Mouse (Mus musculus): ENCODE results near the gene Ppp4r3a. TPM values are rescaled to one million over a fixed set of nuclear protein-coding genes. Genes with fewer than 3 reads are reported as not detected.
"Not testable (repeated sequence)": the region's sequence is repeated elsewhere in the genome, so short reads cannot be mapped to it uniquely, and the experiment has no call there.

Gene Ppp4r3a
- polyA plus RNA-seq, 1 experiment from 2014 or later, result 36.2 TPM

DNA sequence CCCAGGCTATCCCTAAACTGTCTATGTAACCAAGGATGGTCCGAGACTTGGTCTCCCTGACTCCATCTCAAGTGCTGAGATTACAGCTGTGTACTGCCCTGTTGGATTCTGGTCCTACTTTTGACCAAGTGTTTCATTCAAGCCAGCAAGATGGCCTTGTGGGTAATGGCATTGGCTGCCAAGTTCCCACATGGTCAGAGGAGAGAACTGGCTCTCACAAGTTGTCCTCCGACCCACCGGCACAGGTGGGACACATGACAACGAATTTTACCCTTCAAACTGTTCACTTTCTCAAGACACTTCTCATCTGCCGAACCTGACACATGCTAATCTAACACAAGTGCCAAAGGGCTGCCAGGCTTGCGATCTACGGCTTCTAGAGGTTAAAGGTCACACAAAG, 64.1 kb downstream of the Ppp4r3a start:
- no peak for ATAC-seq (replicated peaks; ENCODE audit: insufficient number of reproducible peaks, low FRiP score, low TSS enrichment)
- Histone ChIP-seq H3K9me3 (replicated peaks; ENCODE audit: control insufficient read depth, low read length) (no peaks in the 10 kb centered on the region), H3K36me3 (ENCODE audit: control insufficient read depth, insufficient read depth, low read length) (no peaks in the 10 kb centered on the region), H3K27me3 (ENCODE audit: control insufficient read depth, insufficient read depth, low read length) (peaks cover 27% of the 10 kb centered on the region), H3K27ac (ENCODE audit: low read depth, low read length) (no peak overlapping the region), H3K4me3 (ENCODE audit: low read depth, low read length) (no peak overlapping the region), H3K9ac (ENCODE audit: low read depth, low read length) (no peak overlapping the region), H3K4me2 (no peak overlapping the region), H3K4me1 (ENCODE audit: control insufficient read depth, insufficient read depth, low read length) (peaks cover 15% of the 10 kb centered on the region)
- WGBS (ENCODE audit: insufficient replicate concordance), result 87% methylated on average over 7 of the region's 7 CpGs

DNA sequence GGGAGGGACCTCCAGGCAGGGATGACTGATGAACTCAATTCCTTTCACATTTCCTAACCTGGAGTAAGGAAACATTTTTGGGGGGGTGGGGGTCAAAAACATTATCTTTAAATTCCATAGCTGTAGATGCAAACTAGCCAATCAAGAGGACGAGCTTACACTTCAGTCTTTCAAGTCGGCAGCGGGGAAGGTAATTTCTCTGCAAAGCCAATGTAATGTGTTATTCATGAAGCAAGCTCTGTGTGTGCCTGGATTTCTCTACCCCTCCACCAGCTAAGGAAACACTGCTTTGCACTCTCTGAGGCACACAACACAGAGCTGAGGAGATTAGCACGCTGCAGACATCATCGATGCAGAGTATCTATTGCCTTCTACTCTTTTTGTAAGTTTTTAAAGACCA, 64.5 kb downstream of the Ppp4r3a start:
- no peaks in the 10 kb centered on the region for H3K36me3 ChIP-seq (ENCODE audit: control insufficient read depth, insufficient read depth, low read length)
- no peak for ATAC-seq (replicated peaks; ENCODE audit: insufficient number of reproducible peaks, low FRiP score, low TSS enrichment)
- no peak overlapping the region for H3K9ac ChIP-seq (ENCODE audit: low read depth, low read length)
- 77% methylated on average over 5 of the region's 5 CpGs for WGBS (ENCODE audit: insufficient replicate concordance)
- no peak overlapping the region for H3K4me3 ChIP-seq (ENCODE audit: low read depth, low read length)
- H3K27ac ChIP-seq (ENCODE audit: low read depth, low read length), result no peak overlapping the region
- H3K27me3 ChIP-seq (ENCODE audit: control insufficient read depth, insufficient read depth, low read length), result peaks cover 27% of the 10 kb centered on the region
- peaks cover 15% of the 10 kb centered on the region for H3K4me1 ChIP-seq (ENCODE audit: control insufficient read depth, insufficient read depth, low read length)
- H3K9me3 ChIP-seq (replicated peaks; ENCODE audit: control insufficient read depth, low read length), result no peaks in the 10 kb centered on the region
- H3K4me2 ChIP-seq, result no peak overlapping the region

DNA sequence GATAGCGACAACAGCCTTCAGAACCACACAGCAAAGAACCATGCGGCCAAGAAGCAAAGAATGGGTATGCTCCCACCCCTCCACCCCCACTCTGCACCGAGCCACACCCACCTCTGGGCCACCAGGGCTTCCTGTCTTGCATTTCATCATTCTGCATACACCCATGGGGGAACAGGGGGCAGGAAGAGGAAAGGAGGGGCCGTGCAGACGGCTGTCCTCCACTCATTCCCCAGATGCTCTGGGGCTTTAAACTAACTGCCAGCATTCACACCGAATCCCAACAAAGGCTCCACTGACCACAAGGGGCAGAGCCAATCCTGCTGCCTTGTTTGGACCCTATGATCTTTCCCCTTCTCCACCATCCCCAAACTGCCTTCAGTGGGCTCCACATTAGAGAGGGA, 65.5 kb downstream of the Ppp4r3a start:
- ATAC-seq (replicated peaks; ENCODE audit: insufficient number of reproducible peaks, low FRiP score, low TSS enrichment), result no peak
- Histone ChIP-seq H3K4me2 (peak overlapping the region; percentile 37), H3K27ac (ENCODE audit: low read depth, low read length) (no peak overlapping the region), H3K4me3 (ENCODE audit: low read depth, low read length) (no peak overlapping the region), H3K9me3 (replicated peaks; ENCODE audit: control insufficient read depth, low read length) (no peaks in the 10 kb centered on the region), H3K36me3 (ENCODE audit: control insufficient read depth, insufficient read depth, low read length) (no peaks in the 10 kb centered on the region), H3K27me3 (ENCODE audit: control insufficient read depth, insufficient read depth, low read length) (peaks cover 24% of the 10 kb centered on the region), H3K4me1 (ENCODE audit: control insufficient read depth, insufficient read depth, low read length) (peaks cover 15% of the 10 kb centered on the region), H3K9ac (ENCODE audit: low read depth, low read length) (no peak overlapping the region)
- 16% methylated on average over 6 of the region's 6 CpGs for WGBS (ENCODE audit: insufficient replicate concordance)

DNA sequence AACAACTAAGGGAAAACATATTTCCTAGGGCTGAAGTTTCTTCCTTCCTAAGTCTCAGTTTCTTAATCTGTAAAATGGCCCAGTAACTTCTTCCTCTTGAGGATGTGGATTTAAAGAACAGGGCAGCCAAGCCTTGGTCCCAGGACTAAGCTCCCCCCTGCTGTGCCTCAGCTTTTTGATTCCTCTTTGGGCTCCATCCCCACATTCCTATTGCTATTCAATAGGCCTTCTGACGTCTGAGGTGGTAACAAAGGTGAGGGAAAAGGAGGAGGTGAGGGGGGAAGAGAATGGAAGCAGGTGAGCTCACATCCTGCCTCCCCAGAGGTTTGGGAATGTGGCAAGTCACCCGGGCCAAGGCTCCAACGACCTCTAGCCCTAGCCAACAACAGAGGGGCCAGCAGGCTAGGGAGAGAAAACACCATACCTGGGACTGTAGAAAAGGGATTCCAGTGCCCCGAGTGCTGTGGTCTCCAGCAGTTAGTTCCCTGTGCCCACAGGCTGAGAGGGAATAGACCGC, 67.0 kb downstream of the Ppp4r3a start:
- Histone ChIP-seq H3K4me1 (ENCODE audit: control insufficient read depth, insufficient read depth, low read length) (peaks cover 24% of the 10 kb centered on the region), H3K4me2 (no peak overlapping the region), H3K27me3 (ENCODE audit: control insufficient read depth, insufficient read depth, low read length) (peaks cover 26% of the 10 kb centered on the region), H3K27ac (ENCODE audit: low read depth, low read length) (no peak overlapping the region), H3K36me3 (ENCODE audit: control insufficient read depth, insufficient read depth, low read length) (no peaks in the 10 kb centered on the region), H3K9ac (ENCODE audit: low read depth, low read length) (no peak overlapping the region), H3K9me3 (replicated peaks; ENCODE audit: control insufficient read depth, low read length) (no peaks in the 10 kb centered on the region), H3K4me3 (ENCODE audit: low read depth, low read length) (no peak overlapping the region)
- WGBS (ENCODE audit: insufficient replicate concordance), result 37% methylated on average over 5 of the region's 5 CpGs
- no peak for ATAC-seq (replicated peaks; ENCODE audit: insufficient number of reproducible peaks, low FRiP score, low TSS enrichment)

DNA sequence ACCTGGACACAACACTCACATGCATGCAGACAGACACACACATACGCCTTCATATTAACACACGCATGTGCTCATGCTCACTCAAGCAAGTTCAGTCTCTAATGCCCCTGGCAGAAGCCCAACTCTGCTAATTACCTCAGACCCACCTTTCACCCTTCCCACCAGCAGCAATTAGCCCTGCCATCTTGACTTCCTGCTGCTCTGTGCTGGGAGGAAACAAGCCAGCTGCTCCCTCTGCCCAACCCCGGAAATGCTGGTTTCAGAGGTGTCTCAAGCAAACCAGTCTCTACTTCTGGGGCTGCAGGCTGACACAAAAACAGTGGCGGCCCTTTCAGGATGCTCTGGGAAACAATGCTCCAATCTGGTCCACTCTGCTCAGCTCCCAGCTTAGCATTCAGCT, 67.6 kb downstream of the Ppp4r3a start:
- 52% methylated on average over 4 of the region's 4 CpGs for WGBS (ENCODE audit: insufficient replicate concordance)
- no peaks in the 10 kb centered on the region for H3K36me3 ChIP-seq (ENCODE audit: control insufficient read depth, insufficient read depth, low read length)
- no peak overlapping the region for H3K4me2 ChIP-seq
- peaks cover 24% of the 10 kb centered on the region for H3K27me3 ChIP-seq (ENCODE audit: control insufficient read depth, insufficient read depth, low read length)
- no peak overlapping the region for H3K9ac ChIP-seq (ENCODE audit: low read depth, low read length)
- ATAC-seq (replicated peaks; ENCODE audit: insufficient number of reproducible peaks, low FRiP score, low TSS enrichment), result no peak
- H3K4me1 ChIP-seq (ENCODE audit: control insufficient read depth, insufficient read depth, low read length), result peaks cover 24% of the 10 kb centered on the region
- no peaks in the 10 kb centered on the region for H3K9me3 ChIP-seq (replicated peaks; ENCODE audit: control insufficient read depth, low read length)
- no peak overlapping the region for H3K4me3 ChIP-seq (ENCODE audit: low read depth, low read length)
- H3K27ac ChIP-seq (ENCODE audit: low read depth, low read length), result no peak overlapping the region

DNA sequence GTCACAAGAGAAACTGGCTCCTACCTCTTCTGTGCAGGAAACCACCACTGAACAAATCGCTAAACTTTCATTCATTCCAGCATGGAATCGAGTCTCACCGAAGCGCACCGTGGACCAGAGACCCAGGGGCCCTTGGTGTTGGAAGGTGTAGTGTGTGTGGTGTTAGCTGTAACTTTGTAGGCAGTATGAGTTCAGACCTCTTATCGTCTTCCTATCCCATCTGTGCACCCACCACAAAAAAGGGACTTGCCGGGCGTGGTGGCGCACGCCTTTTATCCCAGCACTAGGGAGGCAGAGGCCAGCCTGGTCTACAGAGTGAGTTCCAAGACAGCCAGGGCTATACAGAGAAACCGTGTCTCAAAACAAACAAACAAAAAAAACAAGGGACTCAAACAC, 68.3 kb downstream of the Ppp4r3a start:
- Histone ChIP-seq H3K9me3 (replicated peaks; ENCODE audit: control insufficient read depth, low read length) (no peaks in the 10 kb centered on the region), H3K9ac (ENCODE audit: low read depth, low read length) (no peak overlapping the region), H3K36me3 (ENCODE audit: control insufficient read depth, insufficient read depth, low read length) (no peaks in the 10 kb centered on the region), H3K4me2 (no peak overlapping the region), H3K4me3 (ENCODE audit: low read depth, low read length) (no peak overlapping the region), H3K4me1 (ENCODE audit: control insufficient read depth, insufficient read depth, low read length) (peaks cover 24% of the 10 kb centered on the region), H3K27ac (ENCODE audit: low read depth, low read length) (no peak overlapping the region), H3K27me3 (ENCODE audit: control insufficient read depth, insufficient read depth, low read length) (peaks cover 24% of the 10 kb centered on the region)
- 77% methylated on average over 11 of the region's 11 CpGs for WGBS (ENCODE audit: insufficient replicate concordance)
- no peak for ATAC-seq (replicated peaks; ENCODE audit: insufficient number of reproducible peaks, low FRiP score, low TSS enrichment)

DNA sequence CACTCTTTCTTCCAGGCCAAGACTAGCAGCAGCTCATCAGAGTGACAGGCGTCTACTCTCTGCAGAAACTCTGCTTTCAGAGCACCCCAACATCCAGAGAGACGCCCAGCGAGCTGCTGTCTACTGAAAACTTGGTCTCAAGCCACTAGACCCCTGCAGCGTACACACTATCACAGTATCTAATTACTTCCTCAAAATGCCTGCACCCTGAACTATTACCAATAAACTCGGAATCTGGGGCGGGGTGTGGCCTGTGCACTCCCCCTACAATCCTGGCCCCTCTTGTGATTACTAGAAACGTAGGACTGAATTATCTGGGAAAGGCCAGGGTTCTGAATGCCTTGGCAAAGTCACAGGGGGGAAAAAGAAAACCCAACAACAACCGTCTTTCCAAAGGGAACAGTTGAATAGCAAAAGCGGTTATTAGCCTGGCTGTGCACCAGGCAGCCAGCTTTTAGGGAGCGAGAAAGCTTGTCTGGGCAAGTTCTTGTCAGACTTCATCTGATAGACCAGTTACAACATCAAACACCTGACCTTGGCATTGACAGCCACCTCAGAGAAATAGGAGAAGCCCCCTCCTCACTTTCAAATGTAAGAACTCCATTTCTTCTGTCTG, 68.8 kb downstream of the Ppp4r3a start:
- Histone ChIP-seq H3K4me2 (no peak overlapping the region), H3K27me3 (ENCODE audit: control insufficient read depth, insufficient read depth, low read length) (peaks cover 24% of the 10 kb centered on the region), H3K4me1 (ENCODE audit: control insufficient read depth, insufficient read depth, low read length) (peaks cover 27% of the 10 kb centered on the region), H3K4me3 (ENCODE audit: low read depth, low read length) (no peak overlapping the region), H3K9me3 (replicated peaks; ENCODE audit: control insufficient read depth, low read length) (no peaks in the 10 kb centered on the region), H3K27ac (ENCODE audit: low read depth, low read length) (no peak overlapping the region), H3K9ac (ENCODE audit: low read depth, low read length) (no peak overlapping the region), H3K36me3 (ENCODE audit: control insufficient read depth, insufficient read depth, low read length) (no peaks in the 10 kb centered on the region)
- WGBS (ENCODE audit: insufficient replicate concordance), result 73% methylated on average over 10 of the region's 10 CpGs
- ATAC-seq (replicated peaks; ENCODE audit: insufficient number of reproducible peaks, low FRiP score, low TSS enrichment), result no peak

DNA sequence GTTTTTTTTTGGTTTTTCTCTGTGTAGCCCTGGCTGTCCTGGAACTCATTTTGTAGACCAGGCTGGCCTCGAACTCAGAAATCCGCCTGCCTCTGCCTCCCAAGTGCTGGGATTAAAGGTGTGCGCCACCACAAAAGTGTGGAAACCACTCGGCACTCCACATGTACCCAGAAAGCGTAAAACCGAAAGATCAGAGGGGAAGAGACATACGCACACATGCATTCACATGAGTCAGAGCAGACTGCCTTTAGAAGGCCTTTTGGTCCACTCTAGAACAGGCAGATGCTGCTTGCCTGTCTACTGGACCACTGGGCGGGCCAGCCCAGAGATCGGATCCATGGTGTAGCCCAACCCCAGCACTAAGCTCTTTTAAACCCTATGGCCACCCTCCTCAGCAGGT, 69.8 kb downstream of the Ppp4r3a start:
- H3K9ac ChIP-seq (ENCODE audit: low read depth, low read length); H3K36me3 ChIP-seq (ENCODE audit: control insufficient read depth, insufficient read depth, low read length); H3K4me2 ChIP-seq; H3K9me3 ChIP-seq (replicated peaks; ENCODE audit: control insufficient read depth, low read length); H3K4me3 ChIP-seq (ENCODE audit: low read depth, low read length); ATAC-seq (replicated peaks; ENCODE audit: insufficient number of reproducible peaks, low FRiP score, low TSS enrichment); H3K27ac ChIP-seq (ENCODE audit: low read depth, low read length): not testable (repeated sequence)
- 88% methylated on average over 9 of the region's 9 CpGs for WGBS (ENCODE audit: insufficient replicate concordance)
- Histone ChIP-seq H3K27me3 (ENCODE audit: control insufficient read depth, insufficient read depth, low read length) (peaks cover 24% of the 10 kb centered on the region), H3K4me1 (ENCODE audit: control insufficient read depth, insufficient read depth, low read length) (peaks cover 26% of the 10 kb centered on the region)

DNA sequence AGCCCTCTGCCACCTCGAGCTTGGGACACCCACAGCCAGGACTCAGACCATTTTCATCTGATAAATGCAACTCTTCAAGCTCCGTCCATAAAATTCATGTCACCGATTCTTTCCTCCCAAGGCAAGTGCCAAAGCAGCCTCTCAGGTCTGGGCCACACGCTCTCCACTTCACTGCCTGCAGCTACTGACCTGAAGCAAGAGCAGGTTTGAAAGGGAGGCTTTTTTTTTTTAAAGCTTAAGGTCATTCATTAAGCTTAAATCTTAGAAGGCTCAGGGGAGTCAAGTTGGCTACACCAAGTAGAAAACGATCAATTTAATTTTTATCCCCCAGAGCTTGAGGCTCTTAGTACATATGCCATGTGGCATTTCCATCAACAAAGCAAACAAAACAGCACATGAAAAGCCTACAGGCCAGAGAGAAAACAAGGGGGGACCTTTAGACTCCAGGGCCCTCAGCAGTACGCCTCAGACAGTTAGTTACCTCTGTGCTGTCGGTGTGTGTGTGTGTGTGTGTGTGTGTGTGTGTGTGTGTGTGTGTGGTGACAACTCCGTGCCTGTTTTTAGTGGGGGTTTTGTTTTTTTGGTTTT, 70.3 kb downstream of the Ppp4r3a start:
- H3K36me3 ChIP-seq (ENCODE audit: control insufficient read depth, insufficient read depth, low read length), result no peaks in the 10 kb centered on the region
- no peak for ATAC-seq (replicated peaks; ENCODE audit: insufficient number of reproducible peaks, low FRiP score, low TSS enrichment)
- H3K27ac ChIP-seq (ENCODE audit: low read depth, low read length), result no peak overlapping the region
- 63% methylated on average over 8 of the region's 8 CpGs for WGBS (ENCODE audit: insufficient replicate concordance)
- H3K4me2 ChIP-seq, result no peak overlapping the region
- peaks cover 25% of the 10 kb centered on the region for H3K4me1 ChIP-seq (ENCODE audit: control insufficient read depth, insufficient read depth, low read length)
- H3K9ac ChIP-seq (ENCODE audit: low read depth, low read length), result no peak overlapping the region
- H3K4me3 ChIP-seq (ENCODE audit: low read depth, low read length), result no peak overlapping the region
- no peaks in the 10 kb centered on the region for H3K9me3 ChIP-seq (replicated peaks; ENCODE audit: control insufficient read depth, low read length)
- H3K27me3 ChIP-seq (ENCODE audit: control insufficient read depth, insufficient read depth, low read length), result peaks cover 24% of the 10 kb centered on the region

All from heart, embryonic 11.5 days (tissue).